Mouse (Mus musculus): ENCODE measurements around the gene Arhgap25. TPM values are rescaled to one million over a fixed set of nuclear protein-coding genes. Genes with fewer than 3 reads are reported as not detected.

Arhgap25 gene
- polyA plus RNA-seq, 1 experiment from 2014 or later = 2.0 TPM

DNA sequence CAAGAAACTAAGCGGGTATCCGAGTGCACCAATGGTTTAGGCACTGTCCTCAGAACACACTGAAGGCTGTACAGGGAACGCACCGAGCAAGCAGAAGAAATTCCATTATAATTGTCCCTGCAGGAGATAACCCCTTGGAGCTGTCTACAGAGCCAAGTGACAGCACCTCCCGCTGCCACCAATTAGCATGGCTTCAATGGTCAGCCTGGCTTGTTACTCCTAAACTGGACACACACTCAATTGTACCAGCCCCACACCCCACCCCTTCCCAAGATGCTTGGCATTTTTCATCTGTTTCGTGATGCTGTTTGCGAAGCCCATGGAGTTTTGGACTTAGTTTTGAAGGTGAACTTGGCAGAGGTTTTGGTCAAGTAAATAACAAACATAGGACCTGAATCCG, 105.4 kb downstream of the Arhgap25 start:
- Histone ChIP-seq H3K27ac (replicated peaks) (no peak overlapping the region), H3K4me1 (no peaks in the 10 kb centered on the region), H3K9ac (replicated peaks) (no peak overlapping the region), H3K27me3 (no peaks in the 10 kb centered on the region), H3K9me3 (no peaks in the 10 kb centered on the region), H3K4me3 (no peak overlapping the region), H3K4me2 (replicated peaks) (no peak overlapping the region), H3K36me3 (no peaks in the 10 kb centered on the region)
- 54% methylated on average over 8 of the region's 8 CpGs for WGBS
- no peak for ATAC-seq (ENCODE audit: low FRiP score, low read depth)

DNA sequence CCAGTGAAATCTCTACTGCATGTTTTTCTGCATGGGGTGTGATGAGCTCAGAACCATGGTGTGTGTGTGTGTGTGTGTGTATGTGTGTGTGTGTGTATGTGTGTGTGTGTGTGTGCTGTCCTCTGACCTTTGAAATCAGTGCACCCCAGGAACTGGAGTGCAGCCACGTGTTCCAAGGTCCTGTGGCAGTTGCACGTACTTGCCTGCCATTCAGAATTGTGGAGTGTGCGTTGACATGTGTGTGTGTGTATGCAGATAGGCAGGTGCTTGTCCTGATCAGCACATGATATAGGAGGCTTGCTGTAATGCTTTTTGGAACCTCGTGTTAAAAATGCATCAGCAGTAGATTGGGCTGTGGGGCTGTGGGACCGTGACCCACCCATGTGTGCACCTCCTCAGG, 106.1 kb downstream of the Arhgap25 start:
- no peak overlapping the region for H3K9ac ChIP-seq (replicated peaks)
- H3K27me3 ChIP-seq = no peaks in the 10 kb centered on the region
- no peaks in the 10 kb centered on the region for H3K4me1 ChIP-seq
- H3K4me3 ChIP-seq = no peak overlapping the region
- 79% methylated on average over 5 of the region's 5 CpGs for WGBS
- no peaks in the 10 kb centered on the region for H3K36me3 ChIP-seq
- no peak for ATAC-seq (ENCODE audit: low FRiP score, low read depth)
- no peak overlapping the region for H3K4me2 ChIP-seq (replicated peaks)
- no peaks in the 10 kb centered on the region for H3K9me3 ChIP-seq
- no peak overlapping the region for H3K27ac ChIP-seq (replicated peaks)

DNA sequence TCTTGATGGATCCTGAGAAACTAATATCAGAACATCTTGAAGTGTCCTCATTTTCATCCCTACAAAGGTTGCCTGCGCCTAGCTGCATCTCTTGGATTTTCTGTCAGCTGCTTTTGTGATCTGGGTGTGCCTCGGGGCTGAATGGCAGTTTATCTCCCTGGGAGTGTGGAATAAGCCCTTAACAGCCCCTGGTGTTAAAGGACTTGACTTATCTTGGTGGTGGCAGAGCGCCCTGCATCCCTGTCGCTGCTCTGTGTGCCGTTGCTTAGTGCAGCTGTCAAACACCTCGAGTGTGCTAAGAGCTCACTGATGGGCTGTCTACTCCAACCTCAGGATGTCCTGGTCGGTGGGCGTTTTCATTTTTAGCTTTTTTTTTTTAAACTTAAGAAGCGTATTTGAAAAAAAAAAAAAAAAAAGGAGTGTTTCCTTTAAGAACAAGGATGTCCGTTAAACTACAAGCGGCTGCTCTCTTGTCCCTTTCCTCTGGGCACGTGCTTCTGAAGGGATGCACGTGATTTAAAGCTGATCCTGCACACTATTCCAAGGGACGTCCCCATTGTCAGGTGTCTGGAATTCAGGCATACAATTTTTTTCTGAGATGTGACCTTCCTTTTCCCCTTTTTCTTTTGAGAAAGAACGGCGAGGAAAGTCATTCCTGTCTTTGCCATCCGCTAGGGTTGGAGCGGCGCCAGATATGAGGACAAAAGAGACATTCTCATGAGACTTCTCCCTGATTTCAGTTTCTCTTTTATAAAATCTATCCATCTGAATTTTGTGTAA, 108.8 kb downstream of the Arhgap25 start:
- Histone ChIP-seq H3K9ac (replicated peaks) (no peak overlapping the region), H3K36me3 (no peaks in the 10 kb centered on the region), H3K4me2 (replicated peaks) (no peak overlapping the region), H3K4me1 (no peaks in the 10 kb centered on the region), H3K27ac (replicated peaks) (no peak overlapping the region), H3K4me3 (no peak overlapping the region), H3K27me3 (no peaks in the 10 kb centered on the region; the same call in 1 of the 2 replicates), H3K9me3 (no peaks in the 10 kb centered on the region)
- no peak for ATAC-seq (ENCODE audit: low FRiP score, low read depth)
- WGBS = 75% methylated on average over 19 of the region's 19 CpGs

GRCm38 (mm10) chr6:87422304-87422703, 110.8 kb downstream of the Arhgap25 start:
- Histone ChIP-seq H3K9ac (replicated peaks) (no peak overlapping the region), H3K36me3 (no peaks in the 10 kb centered on the region), H3K27me3 (no peaks in the 10 kb centered on the region; the same call in 1 of the 2 replicates), H3K4me3 (no peak overlapping the region), H3K4me1 (no peaks in the 10 kb centered on the region), H3K9me3 (no peaks in the 10 kb centered on the region), H3K4me2 (replicated peaks) (no peak overlapping the region), H3K27ac (replicated peaks) (no peak overlapping the region)
- ATAC-seq (ENCODE audit: low FRiP score, low read depth) = no peak
- 79% methylated on average over 7 of the region's 7 CpGs for WGBS

DNA sequence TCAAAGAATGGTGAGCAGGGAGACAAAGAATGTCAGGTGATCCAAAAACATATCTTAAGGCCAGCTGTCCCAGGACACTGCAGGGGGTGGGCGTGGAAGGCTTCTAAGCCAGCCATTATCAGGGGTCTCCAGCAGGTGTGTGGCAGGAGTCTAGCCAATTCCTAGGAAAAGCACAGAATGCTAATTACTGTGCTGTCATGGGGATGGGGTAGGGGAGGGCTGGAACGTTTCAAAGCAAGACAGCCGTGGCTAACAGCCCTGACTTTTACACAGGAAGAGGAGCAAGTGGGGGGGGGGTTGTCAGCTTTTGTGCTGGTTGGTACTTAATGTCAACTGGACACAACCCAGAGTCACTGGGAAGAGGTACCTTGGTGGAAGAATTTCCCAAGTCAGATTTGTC, 121.0 kb downstream of the Arhgap25 start:
- H3K4me3 ChIP-seq = no peak overlapping the region
- no peak overlapping the region for H3K9ac ChIP-seq (replicated peaks)
- peaks cover 4% of the 10 kb centered on the region; the same call in 1 of the 2 replicates for H3K4me1 ChIP-seq
- H3K27me3 ChIP-seq = no peaks in the 10 kb centered on the region
- 32% methylated on average over 3 of the region's 3 CpGs for WGBS
- H3K27ac ChIP-seq (replicated peaks) = no peak overlapping the region
- ATAC-seq (ENCODE audit: low FRiP score, low read depth) = no peak
- H3K4me2 ChIP-seq (replicated peaks) = no peak overlapping the region
- H3K9me3 ChIP-seq = no peaks in the 10 kb centered on the region
- no peaks in the 10 kb centered on the region for H3K36me3 ChIP-seq

Other genes with a start within 250 kb of the Arhgap25 start
- 4.3 and 5.6 TPM in 2 replicates for gene Antxr1, start 197.4 kb downstream of the Arhgap25 start, polyA plus RNA-seq (2016; fragmentation: Nextera tagmentation; extraction: Ambion mirVana)
- not detected in 2 replicates for gene Gkn1, start 182.3 kb downstream of the Arhgap25 start, polyA plus RNA-seq (2016; fragmentation: Nextera tagmentation; extraction: Ambion mirVana)
- gene Gkn2, start 159.9 kb downstream of the Arhgap25 start, polyA plus RNA-seq (2016; fragmentation: Nextera tagmentation; extraction: Ambion mirVana) = not detected in 2 replicates
- gene Gkn3, start 144.3 kb downstream of the Arhgap25 start, polyA plus RNA-seq (2016; fragmentation: Nextera tagmentation; extraction: Ambion mirVana) = not detected in 2 replicates
- not detected in 2 replicates for gene Bmp10, start 104.3 kb downstream of the Arhgap25 start, polyA plus RNA-seq (2016; fragmentation: Nextera tagmentation; extraction: Ambion mirVana)
- 3.0 and 3.4 TPM in 2 replicates for gene Prokr1, start 57.5 kb upstream of the Arhgap25 start, polyA plus RNA-seq (2016; fragmentation: Nextera tagmentation; extraction: Ambion mirVana)
- gene Aplf, start 138.9 kb upstream of the Arhgap25 start, polyA plus RNA-seq (2016; fragmentation: Nextera tagmentation; extraction: Ambion mirVana) = 10.1 and 10.2 TPM in 2 replicates
- 4.4 and 4.7 TPM in 2 replicates for gene Efcc1, start 197.6 kb upstream of the Arhgap25 start, polyA plus RNA-seq (2016; fragmentation: Nextera tagmentation; extraction: Ambion mirVana)
- gene Gp9, start 244.8 kb upstream of the Arhgap25 start, polyA plus RNA-seq (2016; fragmentation: Nextera tagmentation; extraction: Ambion mirVana) = 1.4 and 1.7 TPM in 2 replicates

Data from midbrain, embryonic 12.5 days (tissue).